Mouse (Mus musculus) CH12.LX (cell line): ENCODE data around the gene Qser1.

Experiments
- CTCF ChIP-seq, 2 experiments: IDR thresholded peaks in 1 of 2; conservative IDR thresholded peaks in 1 of 2; 2 replicates each; pipeline ENCODE4 v1.5.1; 2011 to 2012; ENCODE audit warnings: low read depth in 2 of 2, low read length in 2 of 2, improper control_type of control experiment in 1 of 2, inconsistent platforms in 1 of 2, mild to moderate bottlenecking in 1 of 2, moderate library complexity in 1 of 2
- E2F4 ChIP-seq: IDR thresholded peaks from 2 replicates; pipeline ENCODE4 v1.6.1; 2011; ENCODE audit warnings: low read depth, low read length, improper control_type of control experiment; ENCODE audit not compliant: insufficient replicate concordance
- EP300 ChIP-seq: IDR thresholded peaks from 2 replicates; pipeline ENCODE4 v1.6.1; 2011; ENCODE audit warnings: low read length, improper control_type of control experiment
- GABPA ChIP-seq: IDR thresholded peaks from 2 replicates; pipeline ENCODE4 v1.6.1; 2012; ENCODE audit warnings: low read depth, low read length, improper control_type of control experiment, inconsistent platforms; ENCODE audit not compliant: insufficient replicate concordance
- MAFK ChIP-seq: IDR thresholded peaks from 2 replicates; pipeline ENCODE4 v1.6.1; 2011; ENCODE audit warnings: low read length, improper control_type of control experiment; ENCODE audit not compliant: insufficient replicate concordance
- MEF2A ChIP-seq: IDR thresholded peaks from 2 replicates; pipeline ENCODE4 v1.6.1; 2014; ENCODE audit warnings: low read depth, mild to moderate bottlenecking, inconsistent platforms, low read length, improper control_type of control experiment, borderline replicate concordance
- POLR2A ChIP-seq: IDR thresholded peaks from 2 replicates; pipeline ENCODE4 v1.6.1; 2011; ENCODE audit warnings: low read depth, mild to moderate bottlenecking, improper control_type of control experiment, low read length
- SMC3 ChIP-seq: IDR thresholded peaks from 2 replicates; pipeline ENCODE4 v1.6.1; 2011; ENCODE audit warnings: low read depth, low read length, improper control_type of control experiment
- UBTF ChIP-seq: IDR thresholded peaks from 2 replicates; pipeline ENCODE4 v1.6.1; 2012; ENCODE audit warnings: low read depth, mild to moderate bottlenecking, inconsistent platforms, low read length, improper control_type of control experiment, moderate library complexity

GRCm38 (mm10) chr2:104714254-104714691 is 102.3 kb downstream of the Qser1 start:
- TF ChIP-seq CTCF (conservative IDR thresholded peaks at IDR 0.05 in 1 of 2, IDR thresholded peaks at IDR 0.05 in 1 of 2; ENCODE audit: low read depth in 2 of 2, low read length in 2 of 2) (no peak), EP300 (no peak), UBTF (no peak), POLR2A (no peak), GABPA (no peak), SMC3 (no peak), E2F4 (no peak), MAFK (no peak), MEF2A (no peak)
